Mouse (Mus musculus): ENCODE data around the gene Zkscan7. TPM values are rescaled to one million over a fixed set of nuclear protein-coding genes. Genes with fewer than 3 reads are reported as not detected.

The Zkscan7 gene
- polyA plus RNA-seq, 1 experiment, result 6.5 TPM

- TF ChIP-seq POLR2A (IDR thresholded peaks at IDR 0.05; ENCODE audit: low read depth, low read length) (no peak), CTCF (conservative IDR thresholded peaks at IDR 0.05; ENCODE audit: insufficient read depth, insufficient read length, low read depth, low read length) (no peak)
- no peak overlapping the region for H3K27ac ChIP-seq (ENCODE audit: insufficient read depth, low read depth, low read length)
- DNase-seq, result no peak
- H3K4me1 ChIP-seq (ENCODE audit: control insufficient read depth, insufficient read depth, low read length), result no peaks in the 10 kb centered on the region; the same call in 1 of the 2 replicates
- H3K27me3 ChIP-seq (replicated peaks; ENCODE audit: control insufficient read depth, insufficient read depth, low read length), result no peaks in the 10 kb centered on the region
- H3K4me3 ChIP-seq (ENCODE audit: insufficient read depth, low read depth, low read length), result no peak overlapping the region
- peaks cover under 1% of the 10 kb centered on the region for H3K36me3 ChIP-seq (ENCODE audit: control insufficient read depth, insufficient read depth, low read length)
- 81% methylated on average over 2 of the region's 2 CpGs for WGBS
Observed at GRCm38 (mm10) chr9:122901047-122901446, 15.6 kb downstream of the Zkscan7 start.

GRCm38 (mm10) chr9:122902717-122903535 is 17.4 kb downstream of the Zkscan7 start:
- H3K36me3 ChIP-seq (ENCODE audit: control insufficient read depth, insufficient read depth, low read length), result no peaks in the 10 kb centered on the region
- 13% methylated on average over 32 of the region's 32 CpGs for WGBS
- peak; percentile 29 for DNase-seq
- peak overlapping the region; percentile 66 for H3K4me3 ChIP-seq (ENCODE audit: insufficient read depth, low read depth, low read length)
- no peaks in the 10 kb centered on the region; the same call in 1 of the 2 replicates for H3K4me1 ChIP-seq (ENCODE audit: control insufficient read depth, insufficient read depth, low read length)
- no peak overlapping the region for H3K27ac ChIP-seq (ENCODE audit: insufficient read depth, low read depth, low read length)
- no peaks in the 10 kb centered on the region for H3K27me3 ChIP-seq (replicated peaks; ENCODE audit: control insufficient read depth, insufficient read depth, low read length)
- TF ChIP-seq POLR2A (IDR thresholded peaks at IDR 0.05; ENCODE audit: low read depth, low read length) (no peak), CTCF (conservative IDR thresholded peaks at IDR 0.05; ENCODE audit: insufficient read depth, insufficient read length, low read depth, low read length) (no peak)

DNA sequence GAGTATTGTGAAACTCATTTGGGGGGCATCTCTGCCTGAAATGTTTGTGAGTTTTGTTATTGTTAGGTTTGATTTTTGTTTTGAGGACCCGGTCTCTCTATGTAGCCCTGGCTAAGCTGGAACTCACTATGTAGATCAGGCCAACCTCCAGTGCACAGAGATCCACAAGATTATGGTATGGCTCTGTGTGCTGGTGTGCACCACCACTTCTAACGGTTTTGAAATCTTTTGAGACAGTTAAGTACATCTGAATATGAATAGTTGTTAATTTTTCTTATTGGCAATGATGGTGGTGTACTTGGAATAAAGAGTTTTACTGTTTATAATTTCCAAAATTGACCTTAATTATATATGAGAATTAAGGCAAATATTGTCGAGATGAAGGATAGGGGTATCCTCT is 37.0 kb downstream of the Zkscan7 start:
- no peaks in the 10 kb centered on the region for H3K4me1 ChIP-seq (ENCODE audit: control insufficient read depth, insufficient read depth, low read length)
- H3K27me3 ChIP-seq (replicated peaks; ENCODE audit: control insufficient read depth, insufficient read depth, low read length), result no peaks in the 10 kb centered on the region; the same call in 1 of the 2 replicates
- no peak for DNase-seq

DNA sequence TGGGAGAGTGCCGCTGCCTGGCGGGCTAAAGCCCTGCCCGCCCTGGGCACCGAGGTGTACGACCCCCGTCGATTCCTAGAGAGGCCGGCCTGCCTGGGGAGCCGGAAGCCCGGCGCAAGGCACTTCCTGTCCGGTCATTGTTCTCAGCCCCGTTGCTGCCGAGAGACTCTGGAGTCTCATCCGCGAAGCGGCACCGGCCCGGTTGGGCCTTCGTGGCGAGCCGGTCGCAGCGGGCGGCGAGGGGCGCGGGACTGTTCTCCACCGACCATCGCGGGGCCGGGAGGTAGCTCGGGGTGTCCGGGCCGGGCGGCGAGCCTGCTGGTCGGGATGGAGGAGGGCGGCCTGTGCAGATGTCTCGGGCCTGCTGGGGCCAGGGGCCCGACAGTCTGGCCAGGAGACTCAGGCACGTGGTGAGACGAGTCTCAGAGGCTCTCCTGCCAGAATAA is 37.5 kb downstream of the Zkscan7 start, which contains the start of gene Zfp105:
Zfp105 (plus strand) TSS at position 137 of the 446 bp plus-strand sequence.
- no peaks in the 10 kb centered on the region; the same call in 1 of the 2 replicates for H3K27me3 ChIP-seq (replicated peaks; ENCODE audit: control insufficient read depth, insufficient read depth, low read length)
- peak; percentile 70 for DNase-seq
- H3K4me1 ChIP-seq (ENCODE audit: control insufficient read depth, insufficient read depth, low read length), result no peaks in the 10 kb centered on the region
- peak within 1 kb of the TSS; percentile 60 for H3K4me3 ChIP-seq (ENCODE audit: insufficient read depth, low read depth, low read length)
- WGBS, result 1% methylated on average over 43 of the region's 43 CpGs
- peaks cover 5% of the 10 kb centered on the region for H3K36me3 ChIP-seq (ENCODE audit: control insufficient read depth, insufficient read depth, low read length)
- no peak for TF ChIP-seq CTCF (conservative IDR thresholded peaks at IDR 0.05; ENCODE audit: insufficient read depth, insufficient read length, low read depth, low read length)
- TF ChIP-seq POLR2A (IDR thresholded peaks at IDR 0.05; ENCODE audit: low read depth, low read length), result no peak
- no peak within 1 kb of the TSS for H3K27ac ChIP-seq (ENCODE audit: insufficient read depth, low read depth, low read length)

More for the DNA sequence above, 37.0 kb downstream of the Zkscan7 start:
- 43% methylated on average over 3 of the region's 3 CpGs for WGBS
- no peak overlapping the region for H3K27ac ChIP-seq (ENCODE audit: insufficient read depth, low read depth, low read length)
- H3K4me3 ChIP-seq (ENCODE audit: insufficient read depth, low read depth, low read length), result peak overlapping the region; percentile 60; the same call in 1 of the 2 replicates
- TF ChIP-seq CTCF (conservative IDR thresholded peaks at IDR 0.05; ENCODE audit: insufficient read depth, insufficient read length, low read depth, low read length) (no peak), POLR2A (IDR thresholded peaks at IDR 0.05; ENCODE audit: low read depth, low read length) (no peak)
- H3K36me3 ChIP-seq (ENCODE audit: control insufficient read depth, insufficient read depth, low read length), result peaks cover 2% of the 10 kb centered on the region

DNA sequence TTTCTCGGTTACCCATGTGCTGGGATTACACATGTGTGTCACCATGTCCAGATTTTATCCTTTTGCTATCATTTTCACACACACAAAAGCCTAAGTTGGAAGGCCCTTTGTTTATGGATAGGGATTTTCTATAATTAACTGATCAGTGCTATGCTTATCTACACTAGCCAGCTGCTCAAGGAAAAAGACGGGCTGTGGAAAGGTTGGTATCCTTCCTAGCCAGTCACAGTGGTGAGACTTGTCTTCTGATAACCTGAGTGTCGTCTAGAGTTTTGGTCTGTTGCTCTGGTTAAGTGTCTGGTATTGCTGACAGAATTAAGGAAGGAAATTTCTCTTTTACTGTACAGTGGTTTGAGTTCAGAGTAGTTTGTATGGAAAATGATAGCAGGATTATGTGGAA is 43.4 kb downstream of the Zkscan7 start:
- Histone ChIP-seq H3K27ac (ENCODE audit: insufficient read depth, low read depth, low read length) (no peak overlapping the region), H3K4me3 (ENCODE audit: insufficient read depth, low read depth, low read length) (no peak overlapping the region), H3K27me3 (replicated peaks; ENCODE audit: control insufficient read depth, insufficient read depth, low read length) (no peaks in the 10 kb centered on the region), H3K36me3 (ENCODE audit: control insufficient read depth, insufficient read depth, low read length) (peaks cover 19% of the 10 kb centered on the region), H3K4me1 (ENCODE audit: control insufficient read depth, insufficient read depth, low read length) (no peaks in the 10 kb centered on the region)
- DNase-seq, result no peak
- no peak for TF ChIP-seq CTCF (conservative IDR thresholded peaks at IDR 0.05; ENCODE audit: insufficient read depth, insufficient read length, low read depth, low read length)
- no peak for TF ChIP-seq POLR2A (IDR thresholded peaks at IDR 0.05; ENCODE audit: low read depth, low read length)
- 99% methylated on average over 3 of the region's 3 CpGs for WGBS

Other genes starting within 250 kb of the Zkscan7 start
- gene Topaz1, start 138.3 kb upstream of the Zkscan7 start, polyA plus RNA-seq (2012; rRNA removed), result not detected in 2 replicates
- gene Tcaim, start 80.1 kb upstream of the Zkscan7 start, polyA plus RNA-seq (2012; rRNA removed), result 14.2 and 16.8 TPM in 2 replicates
- gene Gm35549, start 41.6 kb upstream of the Zkscan7 start, polyA plus RNA-seq (2012; rRNA removed), result 0.16 TPM in 1 of 2 replicates, not detected in the other
- 26.9 and 30.0 TPM in 2 replicates for gene Zfp445, start 19.7 kb upstream of the Zkscan7 start, polyA plus RNA-seq (2012; rRNA removed)
- gene Zfp105, start 37.4 kb downstream of the Zkscan7 start, polyA plus RNA-seq (2012; rRNA removed), result 0.67 and 0.91 TPM in 2 replicates
- 2.6 and 4.5 TPM in 2 replicates for gene 1110059G10Rik, start 65.3 kb downstream of the Zkscan7 start, polyA plus RNA-seq (2012; rRNA removed)
- gene Kif15, start 65.4 kb downstream of the Zkscan7 start, polyA plus RNA-seq (2012; rRNA removed), result 0.42 and 0.53 TPM in 2 replicates
- gene Tmem42, start 135.6 kb downstream of the Zkscan7 start, polyA plus RNA-seq (2012; rRNA removed), result 19.8 and 23.1 TPM in 2 replicates
- 0.04 TPM in 1 of 2 replicates, not detected in the other for gene Tgm4, start 149.0 kb downstream of the Zkscan7 start, polyA plus RNA-seq (2012; rRNA removed)
- 97.4 and 141 TPM in 2 replicates for gene Zdhhc3, start 227.5 kb downstream of the Zkscan7 start, polyA plus RNA-seq (2012; rRNA removed)
- gene Exosc7, start 227.5 kb downstream of the Zkscan7 start, polyA plus RNA-seq (2012; rRNA removed), result 34.9 and 44.3 TPM in 2 replicates

Data from kidney, adult 2 months (tissue).